24 mouse cellular contexts compared by ENCODE assay signal in genomic region chr17:75206281-75206680, GRCm38 (mm10).
A peak's percentile ranks its signal among the peaks of the same experiment; 100 is the strongest.
DNase-seq lines count a peak whose midpoint lies in the region; ATAC-seq and TF ChIP-seq lines count a peak whose summit lies in the region.
"Had no signal": no experiment of that assay in that cellular context is flagged by ENCODE, and none has a peak within 500 bp of the region (broad histone marks: within the 10 kb centered on the region; RNA-seq: fewer than 3 reads in every experiment).

No protein-coding gene starts in this region.

- no peak overlapping the region for H3K9ac ChIP-seq in hindbrain, postnatal 0 days (replicated peaks; ENCODE audit: low read length)
- H3K9ac ChIP-seq: forebrain, embryonic 13.5 days; limb, embryonic 12.5 days; liver, postnatal 0 days; midbrain, embryonic 12.5 days had no signal

- no peak for ATAC-seq in hindbrain, postnatal 0 days
- ATAC-seq: CD4-positive, CD25-positive, alpha-beta regulatory T cell, adult 4 months; forebrain, embryonic 13.5 days; intestine, postnatal 0 days; liver, postnatal 0 days; lung, postnatal 0 days had no signal

- no peaks in the 10 kb centered on the region for H3K9me3 ChIP-seq in hindbrain, embryonic 10.5 days
- H3K9me3 ChIP-seq in hindbrain, postnatal 0 days (ENCODE audit: low read length), result no peaks in the 10 kb centered on the region
- H3K9me3 ChIP-seq: forebrain, embryonic 13.5 days; limb, embryonic 12.5 days; midbrain, embryonic 12.5 days had no signal

- H3K4me1 ChIP-seq in hindbrain, embryonic 10.5 days (replicated peaks), result no peaks in the 10 kb centered on the region
- no peaks in the 10 kb centered on the region for H3K4me1 ChIP-seq in hindbrain, postnatal 0 days (ENCODE audit: insufficient read depth, low read length)
- H3K4me1 ChIP-seq: forebrain, embryonic 13.5 days; midbrain, embryonic 12.5 days had no signal

- peak; percentile 2 for DNase-seq in hindbrain, embryonic 10.5 days (ENCODE audit: low spot score)
- no peak for DNase-seq in hindbrain, postnatal 0 days (ENCODE audit: low spot score)
- DNase-seq in R1 (ENCODE audit: low read depth, low spot score), result peak; percentile 55
- DNase-seq in embryo, embryonic 9.5 days (ENCODE audit: extremely low spot score), result peak; percentile 40
- DNase-seq in mesoderm, embryonic 11.5 days (ENCODE audit: low read depth, low spot score), result peak; percentile 50
- no peak for DNase-seq in layer of hippocampus, postnatal 25 days (ENCODE audit: extremely low spot score in 1 of 2, low spot score in 1 of 2)
- DNase-seq in ovary, adult 18-20 months (ENCODE audit: low spot score), result no peak
- DNase-seq: adrenal gland, postnatal 36 days; cerebellum, adult 11 months; cerebellum, adult 9-11 months; gastrocnemius, adult 2 months; kidney, postnatal 25 days; liver, postnatal 0 days; right cerebral cortex, postnatal 14 days; thymus, postnatal 36 days had no signal

- no peak overlapping the region for H3K27ac ChIP-seq in hindbrain, embryonic 10.5 days
- H3K27ac ChIP-seq in hindbrain, postnatal 0 days, result no peak overlapping the region
- H3K27ac ChIP-seq: forebrain, embryonic 13.5 days; gastrocnemius, adult 2 months; limb, embryonic 12.5 days; midbrain, embryonic 12.5 days had no signal

- no peaks in the 10 kb centered on the region for H3K36me3 ChIP-seq in hindbrain, embryonic 10.5 days
- H3K36me3 ChIP-seq in hindbrain, postnatal 0 days (ENCODE audit: insufficient read depth, low read length), result no peaks in the 10 kb centered on the region
- H3K36me3 ChIP-seq: limb, embryonic 12.5 days; midbrain, embryonic 12.5 days had no signal

- no peak overlapping the region for H3K4me3 ChIP-seq in hindbrain, embryonic 10.5 days
- no peak overlapping the region for H3K4me3 ChIP-seq in hindbrain, postnatal 0 days (ENCODE audit: low read length)
- H3K4me3 ChIP-seq: erythroblast, embryonic 14.5 days; forebrain, embryonic 13.5 days; gastrocnemius, adult 2 months; limb, embryonic 12.5 days; midbrain, embryonic 12.5 days had no signal

- H3K4me2 ChIP-seq in hindbrain, postnatal 0 days (ENCODE audit: low read depth, low read length), result no peak overlapping the region
- H3K4me2 ChIP-seq: forebrain, embryonic 13.5 days; heart, embryonic 11.5 days; limb, embryonic 12.5 days; liver, embryonic 11.5 days; midbrain, embryonic 12.5 days had no signal

- TF ChIP-seq CTCF in hindbrain, postnatal 0 days (IDR thresholded peaks at IDR 0.05; ENCODE audit: low read depth), result no peak

- 47% methylated on average over 3 of the region's 3 CpGs for WGBS in hindbrain, embryonic 10.5 days
- WGBS in hindbrain, postnatal 0 days, result 56% methylated on average over 3 of the region's 3 CpGs

- no peaks in the 10 kb centered on the region for H3K27me3 ChIP-seq in hindbrain, embryonic 10.5 days (ENCODE audit: insufficient read depth, poor library complexity, severe bottlenecking)
- no peaks in the 10 kb centered on the region for H3K27me3 ChIP-seq in hindbrain, postnatal 0 days (ENCODE audit: insufficient read depth, low read length)
- H3K27me3 ChIP-seq: forebrain, embryonic 13.5 days; limb, embryonic 12.5 days; midbrain, embryonic 12.5 days had no signal

Comparison
In these comparisons a context has a peak if more than half of its experiments do, and no peak if none do; other contexts are left out.
1. DNase-seq: peak in hindbrain, embryonic 10.5 days (single experiment), R1 (single experiment), embryo, embryonic 9.5 days (single experiment) and mesoderm, embryonic 11.5 days (single experiment); none in hindbrain, postnatal 0 days (single experiment), layer of hippocampus, postnatal 25 days (0 of 2) and ovary, adult 18-20 months (single experiment).